Mouse (Mus musculus): Measurements from ENCODE around the gene Gcfc2. TPM values are rescaled to one million over a fixed set of nuclear protein-coding genes. Genes with fewer than 3 reads are reported as not detected.

Gene Gcfc2
- polyA plus RNA-seq, 1 experiment, result 31.6 TPM

DNA sequence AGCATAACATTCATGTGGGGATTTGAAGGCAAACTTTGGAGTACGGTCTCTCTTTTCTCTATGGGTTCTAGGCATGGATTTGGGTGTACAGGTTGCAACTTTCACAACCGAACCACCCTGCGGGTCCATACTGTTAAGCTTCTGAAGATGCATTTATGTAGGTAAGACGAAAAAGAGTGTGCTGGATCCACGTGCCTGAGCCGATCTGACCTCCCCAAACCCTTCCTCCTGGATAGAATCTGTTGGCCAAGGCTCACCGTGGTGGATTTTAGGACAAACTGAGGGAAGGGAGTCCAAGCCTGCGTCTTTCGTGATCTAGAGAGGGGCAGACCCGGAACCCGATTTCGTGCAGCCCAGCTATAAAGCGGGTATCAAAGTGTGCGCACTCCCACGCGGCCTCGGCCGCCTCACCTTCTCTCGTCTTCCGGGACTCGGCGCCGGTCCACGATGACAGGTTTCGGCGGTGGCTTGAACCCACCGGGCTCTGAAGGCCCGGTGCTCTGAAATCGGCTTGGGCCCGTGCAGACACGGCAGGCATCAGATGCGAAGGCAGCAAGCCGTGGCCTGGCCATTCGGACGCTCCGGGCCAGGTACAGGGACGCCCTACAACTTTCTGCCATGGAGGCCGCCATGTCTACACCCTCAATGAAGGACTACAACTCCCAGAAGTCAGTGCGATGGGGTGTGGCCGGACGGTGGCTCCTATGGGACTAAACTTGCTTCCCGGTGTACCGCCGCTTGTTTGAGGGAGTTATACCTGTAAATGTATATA lies 42.0 kb downstream of the Gcfc2 start, which contains the start of gene Mrpl19:
Gene Mrpl19 (minus strand): TSS at position 663 of the 772 bp plus-strand sequence.
- Histone ChIP-seq H3K27ac (ENCODE audit: insufficient read depth, low read length) (no peak within 1 kb of the TSS), H3K27me3 (ENCODE audit: control insufficient read depth, insufficient read depth, low read length, poor library complexity, severe bottlenecking) (no peaks in the 10 kb centered on the region)

DNA sequence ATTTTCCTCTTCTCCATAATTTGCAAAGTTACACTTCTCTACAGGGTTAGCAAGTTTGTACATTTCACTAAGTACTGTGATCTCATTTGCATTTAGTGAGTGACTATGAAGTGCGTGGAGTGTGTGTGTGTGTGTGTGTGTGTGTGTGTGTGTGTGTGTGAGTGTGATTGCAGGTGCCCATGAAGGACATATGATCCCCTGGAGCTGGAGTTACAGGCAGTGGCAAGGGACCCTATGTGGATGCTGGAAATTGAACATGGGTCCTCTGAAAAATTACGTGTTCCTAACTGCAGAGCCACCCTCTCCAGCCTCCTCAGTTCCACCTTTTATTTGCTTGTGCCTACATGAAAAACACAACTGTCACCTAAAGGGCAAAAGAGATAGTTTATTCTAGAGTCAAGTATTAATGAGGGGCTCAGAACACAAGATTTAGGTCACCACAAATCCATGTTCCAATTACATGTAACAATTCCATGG lies 42.6 kb downstream of the Gcfc2 start:
- Histone ChIP-seq H3K27ac (ENCODE audit: insufficient read depth, low read length) (no peak overlapping the region), H3K27me3 (ENCODE audit: control insufficient read depth, insufficient read depth, low read length, poor library complexity, severe bottlenecking) (no peaks in the 10 kb centered on the region), H3K4me3 (ENCODE audit: low read depth, low read length) (peak overlapping the region; percentile 56), H3K36me3 (ENCODE audit: control insufficient read depth, insufficient read depth, low read length, poor library complexity, severe bottlenecking) (peaks cover 25% of the 10 kb centered on the region), H3K9ac (ENCODE audit: low read depth, poor library complexity, severe bottlenecking) (peak overlapping the region; percentile 81; the same call in 1 of the 2 replicates), H3K9me3 (replicated peaks; ENCODE audit: control insufficient read depth, insufficient read depth, low read length, poor library complexity, severe bottlenecking) (no peaks in the 10 kb centered on the region), H3K4me1 (ENCODE audit: control insufficient read depth, insufficient read depth, low read length) (peaks cover 4% of the 10 kb centered on the region)
- TF ChIP-seq POLR2A (IDR thresholded peaks at IDR 0.05; ENCODE audit: insufficient read depth, low read length) (no peak), CTCF (IDR thresholded peaks at IDR 0.05; ENCODE audit: low read depth, low read length) (no peak)

More for the DNA sequence above, 42.0 kb downstream of the Gcfc2 start, which contains the start of gene Mrpl19:
- H3K4me1 ChIP-seq (ENCODE audit: control insufficient read depth, insufficient read depth, low read length), result peaks cover 4% of the 10 kb centered on the region
- H3K9me3 ChIP-seq (replicated peaks; ENCODE audit: control insufficient read depth, insufficient read depth, low read length, poor library complexity, severe bottlenecking), result no peaks in the 10 kb centered on the region
- TF ChIP-seq CTCF (IDR thresholded peaks at IDR 0.05; ENCODE audit: low read depth, low read length) (no peak), POLR2A (IDR thresholded peaks at IDR 0.05; ENCODE audit: insufficient read depth, low read length) (no peak), EP300 (IDR thresholded peaks at IDR 0.05; ENCODE audit: insufficient read depth, low read depth, low read length) (no peak)
- peaks cover 31% of the 10 kb centered on the region for H3K36me3 ChIP-seq (ENCODE audit: control insufficient read depth, insufficient read depth, low read length, poor library complexity, severe bottlenecking)
- peak within 1 kb of the TSS; percentile 81 for H3K9ac ChIP-seq (ENCODE audit: low read depth, poor library complexity, severe bottlenecking)
- H3K4me3 ChIP-seq (ENCODE audit: low read depth, low read length), result peak within 1 kb of the TSS; percentile 100

DNA sequence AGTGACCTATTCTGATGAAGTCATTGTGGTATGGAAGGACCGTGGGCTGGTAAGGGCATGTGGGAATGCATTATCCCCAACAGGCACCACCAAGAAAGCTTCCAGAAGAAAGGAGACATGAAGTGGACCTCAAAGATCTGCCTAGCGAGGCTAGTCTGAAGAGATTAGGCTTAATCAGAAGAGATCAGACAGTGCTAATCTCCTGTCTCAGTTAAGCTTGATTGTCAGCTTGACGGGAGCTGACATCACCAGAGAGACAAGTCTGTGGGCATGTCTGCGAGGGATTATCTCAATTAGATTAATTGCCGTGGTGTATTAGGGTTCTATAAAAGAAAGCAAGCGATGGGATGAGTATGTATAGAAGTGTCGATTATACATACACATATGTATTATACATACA lies 47.7 kb downstream of the Gcfc2 start:
- Histone ChIP-seq H3K9ac (ENCODE audit: low read depth, poor library complexity, severe bottlenecking) (no peak overlapping the region), H3K9me3 (replicated peaks; ENCODE audit: control insufficient read depth, insufficient read depth, low read length, poor library complexity, severe bottlenecking) (no peaks in the 10 kb centered on the region), H3K4me3 (ENCODE audit: low read depth, low read length) (no peak overlapping the region), H3K27ac (ENCODE audit: insufficient read depth, low read length) (no peak overlapping the region; the same call in 1 of the 2 replicates), H3K4me1 (ENCODE audit: control insufficient read depth, insufficient read depth, low read length) (no peaks in the 10 kb centered on the region), H3K36me3 (ENCODE audit: control insufficient read depth, insufficient read depth, low read length, poor library complexity, severe bottlenecking) (no peaks in the 10 kb centered on the region), H3K27me3 (ENCODE audit: control insufficient read depth, insufficient read depth, low read length, poor library complexity, severe bottlenecking) (no peaks in the 10 kb centered on the region)
- no peak for TF ChIP-seq EP300 (IDR thresholded peaks at IDR 0.05; ENCODE audit: insufficient read depth, low read depth, low read length)
- no peak for TF ChIP-seq POLR2A (IDR thresholded peaks at IDR 0.05; ENCODE audit: insufficient read depth, low read length)
- TF ChIP-seq CTCF (IDR thresholded peaks at IDR 0.05; ENCODE audit: low read depth, low read length), result no peak

DNA sequence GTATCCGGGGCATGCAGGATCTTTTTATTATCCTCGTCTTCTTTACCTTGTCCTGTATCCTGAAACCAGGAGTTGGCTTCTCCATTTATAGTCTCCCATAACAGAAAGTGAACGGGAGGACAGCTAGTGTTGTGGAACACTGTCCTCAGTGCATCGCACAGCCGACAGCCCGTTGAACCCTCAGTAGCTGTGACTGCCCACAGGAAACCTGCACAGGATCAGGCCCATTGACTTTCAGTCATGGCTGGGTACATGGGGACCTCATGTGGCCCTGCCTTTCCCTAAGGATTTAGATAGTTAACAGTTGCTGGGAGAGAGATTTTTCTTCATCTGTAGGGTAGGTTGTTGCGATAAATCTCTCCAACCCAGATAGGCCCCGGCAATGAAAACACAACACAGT lies 49.1 kb downstream of the Gcfc2 start:
- H3K4me3 ChIP-seq (ENCODE audit: low read depth, low read length), result no peak overlapping the region
- H3K9me3 ChIP-seq (replicated peaks; ENCODE audit: control insufficient read depth, insufficient read depth, low read length, poor library complexity, severe bottlenecking), result no peaks in the 10 kb centered on the region
- no peak overlapping the region for H3K27ac ChIP-seq (ENCODE audit: insufficient read depth, low read length)
- no peaks in the 10 kb centered on the region for H3K4me1 ChIP-seq (ENCODE audit: control insufficient read depth, insufficient read depth, low read length)
- no peak overlapping the region for H3K9ac ChIP-seq (ENCODE audit: low read depth, poor library complexity, severe bottlenecking)
- no peaks in the 10 kb centered on the region for H3K36me3 ChIP-seq (ENCODE audit: control insufficient read depth, insufficient read depth, low read length, poor library complexity, severe bottlenecking)
- TF ChIP-seq POLR2A (IDR thresholded peaks at IDR 0.05; ENCODE audit: insufficient read depth, low read length), result no peak
- TF ChIP-seq CTCF (IDR thresholded peaks at IDR 0.05; ENCODE audit: low read depth, low read length), result no peak
- no peak for TF ChIP-seq EP300 (IDR thresholded peaks at IDR 0.05; ENCODE audit: insufficient read depth, low read depth, low read length)
- no peaks in the 10 kb centered on the region for H3K27me3 ChIP-seq (ENCODE audit: control insufficient read depth, insufficient read depth, low read length, poor library complexity, severe bottlenecking)

DNA sequence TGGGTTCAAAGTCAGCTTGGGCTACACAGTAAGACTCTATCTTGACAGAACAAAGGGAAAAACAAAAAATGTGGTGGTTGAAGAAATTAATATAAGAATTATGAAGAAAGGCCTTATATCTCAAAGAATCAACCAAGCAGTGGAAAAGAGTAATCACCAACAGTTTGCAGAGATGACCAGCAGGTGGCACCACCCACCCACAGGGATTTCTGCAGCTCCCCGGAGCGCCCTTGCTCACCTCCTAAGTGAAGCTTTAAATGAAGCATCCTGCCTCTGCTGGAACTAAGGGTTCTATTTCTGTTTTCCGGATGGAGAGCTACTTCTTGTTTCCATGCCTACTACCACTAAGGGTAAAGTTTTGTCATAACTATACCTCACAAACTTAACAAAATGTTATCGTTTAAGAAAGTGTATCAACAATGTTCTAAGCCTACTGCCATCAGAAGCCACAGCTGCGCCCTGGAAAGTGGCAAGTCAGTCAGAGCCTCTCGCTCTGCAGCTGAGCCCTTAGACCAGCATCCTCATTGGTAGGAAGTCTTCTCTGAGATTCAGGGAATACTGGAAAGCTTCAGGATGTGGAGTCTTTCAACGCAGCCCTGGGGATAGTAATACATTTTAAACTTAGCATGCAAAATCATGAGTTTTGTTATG lies 52.6 kb downstream of the Gcfc2 start:
- H3K27ac ChIP-seq (ENCODE audit: insufficient read depth, low read length), result no peak overlapping the region
- H3K36me3 ChIP-seq (ENCODE audit: control insufficient read depth, insufficient read depth, low read length, poor library complexity, severe bottlenecking), result no peaks in the 10 kb centered on the region
- H3K4me1 ChIP-seq (ENCODE audit: control insufficient read depth, insufficient read depth, low read length), result no peaks in the 10 kb centered on the region
- no peaks in the 10 kb centered on the region for H3K9me3 ChIP-seq (replicated peaks; ENCODE audit: control insufficient read depth, insufficient read depth, low read length, poor library complexity, severe bottlenecking)
- no peak overlapping the region for H3K4me3 ChIP-seq (ENCODE audit: low read depth, low read length)
- peak; percentile 75 for TF ChIP-seq CTCF (IDR thresholded peaks at IDR 0.05; ENCODE audit: low read depth, low read length)
- no peak for TF ChIP-seq POLR2A (IDR thresholded peaks at IDR 0.05; ENCODE audit: insufficient read depth, low read length)
- no peak for TF ChIP-seq EP300 (IDR thresholded peaks at IDR 0.05; ENCODE audit: insufficient read depth, low read depth, low read length)
- H3K9ac ChIP-seq (ENCODE audit: low read depth, poor library complexity, severe bottlenecking), result no peak overlapping the region
- H3K27me3 ChIP-seq (ENCODE audit: control insufficient read depth, insufficient read depth, low read length, poor library complexity, severe bottlenecking), result no peaks in the 10 kb centered on the region

DNA sequence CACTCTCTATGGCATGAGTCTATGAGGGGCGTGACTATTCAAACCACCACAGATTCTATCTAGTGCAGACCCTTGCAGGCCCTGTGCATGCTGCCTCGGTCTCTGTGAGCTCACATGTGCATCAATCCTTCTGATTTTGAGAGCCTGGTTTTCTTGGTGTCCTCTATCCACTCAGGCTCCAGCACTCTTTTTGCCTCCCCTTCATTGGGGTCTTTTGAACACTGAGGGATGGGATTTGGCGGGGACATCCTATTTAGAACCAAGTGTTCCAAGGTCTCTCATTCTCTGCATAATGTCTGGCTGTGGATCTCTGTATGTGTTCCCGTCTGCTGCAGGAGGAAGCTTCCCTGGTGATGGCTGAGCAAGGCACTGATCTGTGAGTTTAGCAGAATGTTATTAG lies 55.8 kb downstream of the Gcfc2 start:
- H3K9ac ChIP-seq (ENCODE audit: low read depth, poor library complexity, severe bottlenecking), result no peak overlapping the region
- H3K4me3 ChIP-seq (ENCODE audit: low read depth, low read length), result no peak overlapping the region
- H3K9me3 ChIP-seq (replicated peaks; ENCODE audit: control insufficient read depth, insufficient read depth, low read length, poor library complexity, severe bottlenecking), result 0 out of 2 replicates have a peak, but pooled peaks cover 3% of the 10 kb centered on the region
- H3K36me3 ChIP-seq (ENCODE audit: control insufficient read depth, insufficient read depth, low read length, poor library complexity, severe bottlenecking), result no peaks in the 10 kb centered on the region
- no peak for TF ChIP-seq POLR2A (IDR thresholded peaks at IDR 0.05; ENCODE audit: insufficient read depth, low read length)
- no peak for TF ChIP-seq EP300 (IDR thresholded peaks at IDR 0.05; ENCODE audit: insufficient read depth, low read depth, low read length)
- TF ChIP-seq CTCF (IDR thresholded peaks at IDR 0.05; ENCODE audit: low read depth, low read length), result no peak
- no peaks in the 10 kb centered on the region for H3K4me1 ChIP-seq (ENCODE audit: control insufficient read depth, insufficient read depth, low read length)
- no peak overlapping the region for H3K27ac ChIP-seq (ENCODE audit: insufficient read depth, low read length)
- no peaks in the 10 kb centered on the region for H3K27me3 ChIP-seq (ENCODE audit: control insufficient read depth, insufficient read depth, low read length, poor library complexity, severe bottlenecking)
